Mouse (Mus musculus): ENCODE measurements at regions not wholly inside any gene's neighbourhood (a gene's known extent, or its start where the extent isn't known, plus 50 kb on each side); places are given as distances from the start of the nearest gene placed in this dataset.
"Not testable (repeated sequence)": the region's sequence is repeated elsewhere in the genome, so short reads cannot be mapped to it uniquely, and the experiment has no call there.

GRCm38 (mm10) chr4:153651849-153652248 lies 169.2 kb upstream of the Ajap1 start:
- TF ChIP-seq CTCF (IDR thresholded peaks at IDR 0.05; ENCODE audit: insufficient read depth, low read length): no peak
- no peak for TF ChIP-seq POLR2A (IDR thresholded peaks at IDR 0.05; ENCODE audit: borderline replicate concordance, extremely low read depth, low read depth, low read length)
- H3K4me1 ChIP-seq (ENCODE audit: control insufficient read depth, insufficient read depth, low read length): no peaks in the 10 kb centered on the region

DNA sequence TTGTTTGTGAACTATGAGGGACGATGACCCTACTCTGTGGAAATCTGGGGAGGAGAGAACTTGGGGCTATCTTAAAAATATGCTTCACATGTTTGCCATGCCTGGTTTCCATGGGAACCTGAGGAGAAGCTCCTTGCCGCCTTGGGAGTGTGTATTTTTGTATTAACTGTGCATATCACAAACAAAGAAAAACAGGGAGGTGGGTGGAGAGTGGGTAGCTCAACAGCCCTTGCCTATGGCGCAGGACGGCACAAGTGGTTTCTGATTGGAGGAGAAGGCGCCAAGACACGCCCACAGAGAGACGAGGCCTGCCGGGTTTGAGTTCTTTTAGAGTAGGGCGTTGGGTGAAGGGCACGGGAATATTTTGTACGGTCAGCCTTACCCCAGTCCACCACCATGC lies 170.2 kb upstream of the Ajap1 start:
- no peak overlapping the region for H3K4me3 ChIP-seq (replicated peaks; ENCODE audit: extremely low read depth, low read depth, low read length)
- H3K4me1 ChIP-seq (ENCODE audit: control insufficient read depth, insufficient read depth, low read length): no peaks in the 10 kb centered on the region
- TF ChIP-seq CTCF (IDR thresholded peaks at IDR 0.05; ENCODE audit: insufficient read depth, low read length) (no peak), POLR2A (IDR thresholded peaks at IDR 0.05; ENCODE audit: borderline replicate concordance, extremely low read depth, low read depth, low read length) (no peak)
- 80% methylated on average over 11 of the region's 11 CpGs for WGBS
- no peak for DNase-seq

More at GRCm38 (mm10) chr4:153651849-153652248, 169.2 kb upstream of the Ajap1 start:
- H3K4me3 ChIP-seq (replicated peaks; ENCODE audit: extremely low read depth, low read depth, low read length): no peak overlapping the region
- WGBS: 6% methylated on average over 5 of the region's 5 CpGs
- DNase-seq: no peak

DNA sequence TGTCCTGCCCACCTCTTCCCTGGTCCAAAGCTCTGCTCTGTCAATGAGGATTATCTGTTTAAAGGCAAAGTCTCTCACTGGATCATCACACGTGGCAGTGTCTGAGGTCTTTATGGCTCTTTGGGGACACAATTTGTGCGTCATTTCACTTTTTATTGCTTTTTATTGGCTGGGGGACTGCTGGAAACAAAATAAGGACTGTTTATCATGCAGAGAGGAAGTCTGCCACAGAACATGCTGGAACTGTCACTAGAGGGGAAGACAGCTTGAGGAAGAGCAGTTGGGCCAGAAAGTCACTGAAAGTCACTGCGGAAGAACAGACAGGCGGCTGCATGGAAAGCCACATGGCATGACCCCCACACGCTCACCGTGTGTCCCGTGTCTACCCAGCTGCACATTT lies 180.1 kb upstream of the Ajap1 start:
- no peak overlapping the region for H3K4me3 ChIP-seq (replicated peaks; ENCODE audit: extremely low read depth, low read depth, low read length)
- WGBS: 75% methylated on average over 7 of the region's 7 CpGs
- DNase-seq: no peak
- TF ChIP-seq CTCF (IDR thresholded peaks at IDR 0.05; ENCODE audit: insufficient read depth, low read length) (no peak), POLR2A (IDR thresholded peaks at IDR 0.05; ENCODE audit: borderline replicate concordance, extremely low read depth, low read depth, low read length) (no peak)
- no peaks in the 10 kb centered on the region for H3K4me1 ChIP-seq (ENCODE audit: control insufficient read depth, insufficient read depth, low read length)

GRCm38 (mm10) chr4:153666626-153667236 lies 184.1 kb upstream of the Ajap1 start:
- not testable (repeated sequence) for H3K4me3 ChIP-seq (replicated peaks; ENCODE audit: extremely low read depth, low read depth, low read length); H3K4me1 ChIP-seq (ENCODE audit: control insufficient read depth, insufficient read depth, low read length); DNase-seq
- 67% methylated on average over 6 of the region's 6 CpGs for WGBS

DNA sequence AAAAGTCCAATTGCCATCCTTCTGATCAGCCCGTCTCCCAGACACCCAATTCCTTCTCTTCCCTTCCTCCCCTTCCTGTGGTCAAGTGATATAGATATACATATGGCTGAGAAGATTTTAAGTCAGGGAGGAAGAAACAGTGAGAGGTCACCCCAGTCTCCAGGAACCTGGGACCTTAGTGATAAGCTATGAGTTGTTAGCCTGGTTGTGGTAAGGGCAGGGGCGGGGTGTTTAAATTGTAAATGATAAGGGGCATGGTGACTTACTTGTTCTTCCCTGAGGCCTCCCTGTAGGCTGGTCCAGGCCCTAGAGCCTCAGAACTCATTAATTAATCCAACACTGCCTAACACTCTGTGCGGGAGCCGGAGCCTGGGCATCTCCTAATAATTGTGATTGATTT lies 186.5 kb upstream of the Ajap1 start:
- H3K4me3 ChIP-seq (replicated peaks; ENCODE audit: extremely low read depth, low read depth, low read length): no peak overlapping the region
- TF ChIP-seq CTCF (IDR thresholded peaks at IDR 0.05; ENCODE audit: insufficient read depth, low read length) (no peak), POLR2A (IDR thresholded peaks at IDR 0.05; ENCODE audit: borderline replicate concordance, extremely low read depth, low read depth, low read length) (no peak)
- no peaks in the 10 kb centered on the region for H3K4me1 ChIP-seq (ENCODE audit: control insufficient read depth, insufficient read depth, low read length)
- 83% methylated on average over 4 of the region's 4 CpGs for WGBS
- DNase-seq: no peak

GRCm38 (mm10) chr4:153670216-153670615 lies 187.6 kb upstream of the Ajap1 start:
- no peaks in the 10 kb centered on the region for H3K4me1 ChIP-seq (ENCODE audit: control insufficient read depth, insufficient read depth, low read length)
- no peak for TF ChIP-seq CTCF (IDR thresholded peaks at IDR 0.05; ENCODE audit: insufficient read depth, low read length)
- TF ChIP-seq POLR2A (IDR thresholded peaks at IDR 0.05; ENCODE audit: borderline replicate concordance, extremely low read depth, low read depth, low read length): no peak
- WGBS: 75% methylated on average over 13 of the region's 13 CpGs

DNA sequence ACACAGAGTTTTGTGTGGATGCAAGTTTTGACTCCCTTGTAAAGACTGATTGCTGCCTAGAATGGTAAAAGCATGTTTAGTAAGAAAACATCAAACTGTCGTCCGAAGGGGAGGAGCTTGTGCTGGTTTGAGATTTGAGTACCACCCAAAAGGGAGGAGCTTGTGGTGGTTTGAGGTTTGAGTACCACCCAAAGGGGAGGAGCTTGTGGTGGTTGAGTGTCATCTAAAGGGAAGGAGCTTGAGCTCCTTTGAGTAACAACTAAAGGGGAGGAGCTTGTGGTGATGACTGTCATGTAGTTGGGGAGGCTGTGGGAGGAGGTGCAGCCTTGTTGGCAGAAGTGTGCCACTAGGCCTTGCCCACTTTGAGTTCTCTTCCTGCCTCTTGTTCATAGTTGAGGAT lies 192.8 kb upstream of the Ajap1 start:
- H3K4me1 ChIP-seq (ENCODE audit: control insufficient read depth, insufficient read depth, low read length): no peaks in the 10 kb centered on the region
- DNase-seq: no peak
- 80% methylated on average over 2 of the region's 2 CpGs for WGBS

More at GRCm38 (mm10) chr4:153670216-153670615, 187.6 kb upstream of the Ajap1 start:
- DNase-seq: no peak
- H3K4me3 ChIP-seq (replicated peaks; ENCODE audit: extremely low read depth, low read depth, low read length): no peak overlapping the region

GRCm38 (mm10) chr4:153679151-153679550 lies 196.5 kb upstream of the Ajap1 start:
- WGBS: 30% methylated on average over 12 of the region's 12 CpGs
- no peak for TF ChIP-seq CTCF (IDR thresholded peaks at IDR 0.05; ENCODE audit: insufficient read depth, low read length)
- no peak for TF ChIP-seq POLR2A (IDR thresholded peaks at IDR 0.05; ENCODE audit: borderline replicate concordance, extremely low read depth, low read depth, low read length)
- DNase-seq: no peak
- Histone ChIP-seq H3K4me1 (ENCODE audit: control insufficient read depth, insufficient read depth, low read length) (no peaks in the 10 kb centered on the region), H3K4me3 (replicated peaks; ENCODE audit: extremely low read depth, low read depth, low read length) (no peak overlapping the region)

More for the DNA sequence above, 192.8 kb upstream of the Ajap1 start:
- H3K4me3 ChIP-seq (replicated peaks; ENCODE audit: extremely low read depth, low read depth, low read length): no peak overlapping the region
- no peak for TF ChIP-seq POLR2A (IDR thresholded peaks at IDR 0.05; ENCODE audit: borderline replicate concordance, extremely low read depth, low read depth, low read length)
- no peak for TF ChIP-seq CTCF (IDR thresholded peaks at IDR 0.05; ENCODE audit: insufficient read depth, low read length)

DNA sequence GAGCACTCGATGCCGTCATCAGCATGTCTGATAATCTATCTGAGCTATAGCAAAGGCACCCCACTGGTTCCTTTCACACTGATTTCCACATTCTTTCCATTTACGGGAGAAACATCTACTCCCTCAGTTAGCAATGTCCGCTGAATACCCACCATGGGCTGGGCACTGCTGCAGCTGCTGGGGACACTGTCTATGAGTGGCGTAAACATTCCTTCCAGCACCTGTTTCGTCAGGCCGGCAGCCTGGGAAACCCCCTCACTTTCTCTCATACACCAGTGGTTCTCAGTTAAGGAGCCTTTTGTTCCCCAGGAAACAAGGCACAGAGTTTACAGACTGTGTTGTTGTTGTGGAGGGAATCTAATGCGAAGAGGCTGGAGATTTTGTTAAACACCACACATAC lies 205.8 kb upstream of the Ajap1 start:
- H3K4me3 ChIP-seq (replicated peaks; ENCODE audit: extremely low read depth, low read depth, low read length): no peak overlapping the region
- no peak for DNase-seq
- no peaks in the 10 kb centered on the region for H3K4me1 ChIP-seq (ENCODE audit: control insufficient read depth, insufficient read depth, low read length)
- 61% methylated on average over 8 of the region's 8 CpGs for WGBS
- TF ChIP-seq POLR2A (IDR thresholded peaks at IDR 0.05; ENCODE audit: borderline replicate concordance, extremely low read depth, low read depth, low read length): no peak

DNA sequence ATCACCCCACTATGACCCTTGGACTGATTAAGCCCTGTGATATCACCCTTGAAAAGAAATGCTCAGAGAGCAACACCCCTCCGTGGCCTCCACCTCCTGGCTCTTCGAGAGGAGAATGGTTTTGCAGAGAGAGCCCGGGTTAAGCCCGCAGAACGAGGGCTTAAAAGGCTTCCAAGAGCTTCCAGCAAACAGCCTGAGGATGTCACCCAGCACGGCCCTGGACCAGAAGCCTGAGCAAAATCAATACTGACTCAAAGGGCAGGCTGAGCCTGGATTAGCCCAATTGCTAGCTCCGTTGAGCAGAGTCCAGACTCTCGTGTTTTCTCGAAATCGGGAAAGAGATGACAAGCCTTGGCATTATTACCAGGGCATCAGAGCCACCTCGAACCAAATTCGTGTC lies 211.3 kb upstream of the Ajap1 start:
- 64% methylated on average over 12 of the region's 12 CpGs for WGBS
- DNase-seq: no peak
- Histone ChIP-seq H3K4me3 (replicated peaks; ENCODE audit: extremely low read depth, low read depth, low read length) (no peak overlapping the region), H3K4me1 (ENCODE audit: control insufficient read depth, insufficient read depth, low read length) (no peaks in the 10 kb centered on the region)
- TF ChIP-seq POLR2A (IDR thresholded peaks at IDR 0.05; ENCODE audit: borderline replicate concordance, extremely low read depth, low read depth, low read length) (no peak), CTCF (IDR thresholded peaks at IDR 0.05; ENCODE audit: insufficient read depth, low read length) (no peak)

All from lung, adult 2 months (tissue).